Mouse (Mus musculus) lung, adult 18-20 months (tissue): ENCODE measurements around the gene Cdon.

Experiments used
- DNase-seq, 2 experiments: peaks; one replicate each; pipeline ENCODE4 v3.0.0; 2022; ENCODE audit warnings: mixed read lengths in 2 of 2

The Cdon gene

GRCm38 (mm10) chr9:35494937-35495336 is 74.0 kb downstream of the Cdon start:
- no peak for DNase-seq

GRCm38 (mm10) chr9:35495471-35495870 is 74.5 kb downstream of the Cdon start:
- DNase-seq = no peak

- DNase-seq = no peak
These were observed 79.0 kb downstream of the Cdon start for GRCm38 (mm10) chr9:35499946-35500345.

GRCm38 (mm10) chr9:35502361-35503000 is 81.6 kb downstream of the Cdon start:
- DNase-seq = no peak

- peak; percentile 62 to 68 for DNase-seq
These were observed 87.3 kb downstream of the Cdon start for GRCm38 (mm10) chr9:35508234-35508633.

- DNase-seq = no peak
These were observed 93.0 kb downstream of the Cdon start for GRCm38 (mm10) chr9:35513900-35514299.

GRCm38 (mm10) chr9:35516182-35516581 is 95.3 kb downstream of the Cdon start:
- DNase-seq = no peak

GRCm38 (mm10) chr9:35516711-35517110 is 95.8 kb downstream of the Cdon start:
- no peak for DNase-seq

- no peak for DNase-seq
These were observed 97.2 kb downstream of the Cdon start, which contains the start of gene Gm1113 for GRCm38 (mm10) chr9:35518169-35518568. Gm1113 (minus strand) TSS chr9:35518269.

GRCm38 (mm10) chr9:35520631-35521348 is 99.9 kb downstream of the Cdon start:
- no peak for DNase-seq

- DNase-seq = no peak
These were observed 101.3 kb downstream of the Cdon start for GRCm38 (mm10) chr9:35522241-35522640.

GRCm38 (mm10) chr9:35522821-35523515 is 102.0 kb downstream of the Cdon start:
- DNase-seq = no peak

GRCm38 (mm10) chr9:35523541-35523940 is 102.6 kb downstream of the Cdon start:
- DNase-seq = peak; percentile 62 to 63

- DNase-seq = peak; percentile 58 to 73
These were observed 103.0 kb downstream of the Cdon start for GRCm38 (mm10) chr9:35523941-35524411.

GRCm38 (mm10) chr9:35529141-35529540 is 108.2 kb downstream of the Cdon start:
- no peak for DNase-seq

- DNase-seq = no peak
These were observed 108.9 kb downstream of the Cdon start for GRCm38 (mm10) chr9:35529796-35530195.

GRCm38 (mm10) chr9:35533266-35533665 is 112.3 kb downstream of the Cdon start:
- DNase-seq = no peak

GRCm38 (mm10) chr9:35535110-35535509 is 114.2 kb downstream of the Cdon start:
- DNase-seq = peak in 1 of 2 experiments; percentile 34

GRCm38 (mm10) chr9:35535876-35536275 is 114.9 kb downstream of the Cdon start:
- no peak for DNase-seq

- DNase-seq = no peak
These were observed 118.2 kb downstream of the Cdon start for GRCm38 (mm10) chr9:35539001-35539750.

GRCm38 (mm10) chr9:35541024-35541423 is 120.1 kb downstream of the Cdon start:
- DNase-seq = no peak

GRCm38 (mm10) chr9:35541488-35541887 is 120.6 kb downstream of the Cdon start:
- peak; percentile 58 to 67 for DNase-seq

- DNase-seq = no peak
These were observed 121.0 kb downstream of the Cdon start for GRCm38 (mm10) chr9:35541941-35542340.
